Mouse (Mus musculus): ENCODE measurements around the gene Gabrr2. TPM values are rescaled to one million over a fixed set of nuclear protein-coding genes. Genes with fewer than 3 reads are reported as not detected.

Gene Gabrr2
- total RNA-seq (2014; rRNA removed) (not detected in 2 replicates), polyA plus RNA-seq (2015; fragmentation: Nextera tagmentation; extraction: Ambion mirVana) (0.15 and 0.48 TPM in 2 replicates)

DNA sequence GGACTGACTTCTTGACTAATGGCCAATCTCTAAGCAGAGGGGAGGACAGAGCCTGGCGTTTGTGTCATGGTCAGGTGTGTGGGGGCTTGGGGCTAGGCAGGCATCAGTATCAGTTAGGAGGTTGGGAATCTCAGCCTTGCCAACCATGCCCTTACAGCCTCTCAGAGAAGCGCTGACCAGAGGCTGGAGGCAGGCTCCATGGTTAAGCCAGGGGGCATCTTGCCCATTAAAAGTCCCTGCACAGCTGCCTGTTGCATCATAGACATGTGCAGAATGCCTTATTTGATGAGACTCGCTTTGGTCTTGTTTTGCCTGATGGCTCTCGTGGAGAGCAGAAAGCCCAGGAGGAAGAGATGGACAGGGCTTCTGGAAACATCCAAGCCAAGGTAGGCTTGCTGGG lies at the start of gene Gabrr2:
Gene Gabrr2 (plus strand): TSS at position 19 of the 400 bp plus-strand sequence.
- Histone ChIP-seq H3K9me3 (ENCODE audit: low read length) (no peaks in the 10 kb centered on the region), H3K4me2 (ENCODE audit: low read depth, low read length, poor library complexity, severe bottlenecking) (no peak within 1 kb of the TSS), H3K27me3 (ENCODE audit: insufficient read depth, low read length) (no peaks in the 10 kb centered on the region), H3K9ac (replicated peaks; ENCODE audit: low read length, poor library complexity, severe bottlenecking) (no peak within 1 kb of the TSS), H3K4me1 (ENCODE audit: insufficient read depth, low read length) (no peaks in the 10 kb centered on the region), H3K36me3 (ENCODE audit: insufficient read depth, low read length) (no peaks in the 10 kb centered on the region), H3K27ac (ENCODE audit: low read depth, low read length) (no peak within 1 kb of the TSS), H3K4me3 (ENCODE audit: low read depth, low read length) (no peak within 1 kb of the TSS)
- 83% methylated on average over 4 of the region's 4 CpGs for WGBS
- DNase-seq (ENCODE audit: low spot score): no peak
- no peak for TF ChIP-seq CTCF (IDR thresholded peaks at IDR 0.05)
- no peak for ATAC-seq (ENCODE audit: low FRiP score)

DNA sequence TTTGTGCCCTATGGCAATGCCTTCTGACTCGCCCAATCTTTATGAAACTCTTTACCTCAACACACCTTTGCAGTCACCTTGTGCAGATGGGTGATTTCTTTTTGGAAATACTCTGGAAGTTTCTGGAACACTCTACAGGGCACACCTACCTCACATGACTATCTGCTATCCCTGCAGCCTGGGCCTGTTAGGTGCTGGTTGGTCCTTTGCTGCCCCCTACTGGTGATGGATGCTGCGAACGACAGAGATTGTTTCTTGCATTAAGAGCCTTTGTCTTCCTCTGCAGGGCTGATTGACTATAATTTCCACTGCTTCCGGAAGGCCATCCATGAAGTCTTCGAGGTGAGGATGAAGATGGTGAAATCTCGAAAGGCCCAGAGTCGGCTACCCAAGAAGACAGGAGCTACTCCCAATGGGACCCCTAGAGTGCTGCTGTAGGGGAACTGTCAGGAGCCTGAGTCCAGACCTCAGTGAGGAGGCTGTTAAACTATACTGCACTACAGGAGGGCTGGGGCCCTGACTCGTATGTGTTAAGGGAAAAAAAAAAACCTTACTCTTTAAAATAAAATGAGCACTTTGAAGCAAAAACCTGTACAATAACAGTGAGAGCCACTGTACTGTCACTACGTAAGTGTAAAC lies 44.3 kb upstream of the Gabrr2 start:
- TF ChIP-seq CTCF (IDR thresholded peaks at IDR 0.05): peak; percentile 96
- no peaks in the 10 kb centered on the region for H3K9me3 ChIP-seq (ENCODE audit: low read length)
- ATAC-seq (ENCODE audit: low FRiP score) (peak; percentile 73; the same call in 1 of the 2 replicates), DNase-seq (ENCODE audit: low spot score) (peak; percentile 92)
- no peak overlapping the region for H3K27ac ChIP-seq (ENCODE audit: low read depth, low read length)
- no peak overlapping the region for H3K9ac ChIP-seq (replicated peaks; ENCODE audit: low read length, poor library complexity, severe bottlenecking)
- H3K27me3 ChIP-seq (ENCODE audit: insufficient read depth, low read length): no peaks in the 10 kb centered on the region
- no peak overlapping the region for H3K4me3 ChIP-seq (ENCODE audit: low read depth, low read length)
- peaks cover 13% of the 10 kb centered on the region; the same call in 1 of the 2 replicates for H3K36me3 ChIP-seq (ENCODE audit: insufficient read depth, low read length)
- 53% methylated on average over 9 of the region's 9 CpGs for WGBS
- no peak overlapping the region for H3K4me2 ChIP-seq (ENCODE audit: low read depth, low read length, poor library complexity, severe bottlenecking)
- H3K4me1 ChIP-seq (ENCODE audit: insufficient read depth, low read length): no peaks in the 10 kb centered on the region

DNA sequence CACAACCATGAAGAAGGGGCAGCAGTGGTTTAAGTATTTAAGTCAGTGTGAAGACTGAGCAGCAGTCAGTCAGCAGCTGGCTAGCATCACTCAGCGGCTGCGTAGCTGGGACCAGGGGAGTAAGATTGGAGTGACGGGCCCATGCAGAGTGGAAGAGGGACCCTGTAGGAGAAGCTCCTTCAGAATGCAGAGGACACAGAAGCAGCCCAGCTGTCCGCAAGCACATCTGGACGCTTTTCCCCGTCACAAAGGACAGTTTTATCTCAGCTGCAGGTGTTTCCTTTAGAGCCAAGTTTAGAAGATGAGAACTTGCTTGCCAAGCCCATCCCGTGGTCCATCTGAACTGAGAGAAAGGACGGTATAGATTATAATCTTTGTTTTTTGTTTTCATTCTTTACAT lies 38.4 kb upstream of the Gabrr2 start:
- H3K4me2 ChIP-seq (ENCODE audit: low read depth, low read length, poor library complexity, severe bottlenecking): no peak overlapping the region
- no peaks in the 10 kb centered on the region for H3K27me3 ChIP-seq (ENCODE audit: insufficient read depth, low read length)
- TF ChIP-seq CTCF (IDR thresholded peaks at IDR 0.05): no peak
- no peaks in the 10 kb centered on the region for H3K9me3 ChIP-seq (ENCODE audit: low read length)
- H3K4me3 ChIP-seq (ENCODE audit: low read depth, low read length): no peak overlapping the region
- no peak for DNase-seq (ENCODE audit: low spot score)
- 85% methylated on average over 8 of the region's 8 CpGs for WGBS
- no peak overlapping the region for H3K9ac ChIP-seq (replicated peaks; ENCODE audit: low read length, poor library complexity, severe bottlenecking)
- H3K36me3 ChIP-seq (ENCODE audit: insufficient read depth, low read length): peaks cover 15% of the 10 kb centered on the region; the same call in 1 of the 2 replicates
- H3K4me1 ChIP-seq (ENCODE audit: insufficient read depth, low read length): no peaks in the 10 kb centered on the region
- no peak overlapping the region for H3K27ac ChIP-seq (ENCODE audit: low read depth, low read length)
- ATAC-seq (ENCODE audit: low FRiP score): no peak

DNA sequence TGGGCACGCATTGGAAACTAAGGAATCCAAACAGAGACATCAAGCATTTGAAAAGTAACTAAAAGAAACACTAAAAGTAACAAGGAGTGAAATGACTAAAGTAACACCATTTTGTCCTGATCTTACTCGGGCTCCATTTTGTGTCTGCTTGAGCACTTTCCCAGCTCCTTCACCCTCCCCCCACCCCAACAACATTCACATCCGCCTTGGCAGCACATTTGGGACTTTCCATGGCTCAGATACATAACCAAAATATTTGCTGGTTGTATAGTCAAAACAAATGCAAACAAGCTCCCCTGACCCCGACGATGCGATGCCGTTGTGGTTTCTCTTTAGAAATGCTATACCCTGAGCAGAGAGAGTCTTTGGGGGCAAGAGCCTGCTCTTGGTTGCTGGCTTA lies 33.7 kb upstream of the Gabrr2 start:
- Histone ChIP-seq H3K36me3 (ENCODE audit: insufficient read depth, low read length) (0 out of 2 replicates have a peak, but pooled peaks cover 4% of the 10 kb centered on the region), H3K4me2 (ENCODE audit: low read depth, low read length, poor library complexity, severe bottlenecking) (no peak overlapping the region), H3K27ac (ENCODE audit: low read depth, low read length) (no peak overlapping the region), H3K9ac (replicated peaks; ENCODE audit: low read length, poor library complexity, severe bottlenecking) (no peak overlapping the region), H3K4me3 (ENCODE audit: low read depth, low read length) (no peak overlapping the region), H3K27me3 (ENCODE audit: insufficient read depth, low read length) (no peaks in the 10 kb centered on the region), H3K9me3 (ENCODE audit: low read length) (no peaks in the 10 kb centered on the region), H3K4me1 (ENCODE audit: insufficient read depth, low read length) (0 out of 2 replicates have a peak, but pooled peaks cover 8% of the 10 kb centered on the region)
- TF ChIP-seq CTCF (IDR thresholded peaks at IDR 0.05): no peak
- no peak for DNase-seq (ENCODE audit: low spot score)
- 91% methylated on average over 7 of the region's 7 CpGs for WGBS
- no peak for ATAC-seq (ENCODE audit: low FRiP score)

DNA sequence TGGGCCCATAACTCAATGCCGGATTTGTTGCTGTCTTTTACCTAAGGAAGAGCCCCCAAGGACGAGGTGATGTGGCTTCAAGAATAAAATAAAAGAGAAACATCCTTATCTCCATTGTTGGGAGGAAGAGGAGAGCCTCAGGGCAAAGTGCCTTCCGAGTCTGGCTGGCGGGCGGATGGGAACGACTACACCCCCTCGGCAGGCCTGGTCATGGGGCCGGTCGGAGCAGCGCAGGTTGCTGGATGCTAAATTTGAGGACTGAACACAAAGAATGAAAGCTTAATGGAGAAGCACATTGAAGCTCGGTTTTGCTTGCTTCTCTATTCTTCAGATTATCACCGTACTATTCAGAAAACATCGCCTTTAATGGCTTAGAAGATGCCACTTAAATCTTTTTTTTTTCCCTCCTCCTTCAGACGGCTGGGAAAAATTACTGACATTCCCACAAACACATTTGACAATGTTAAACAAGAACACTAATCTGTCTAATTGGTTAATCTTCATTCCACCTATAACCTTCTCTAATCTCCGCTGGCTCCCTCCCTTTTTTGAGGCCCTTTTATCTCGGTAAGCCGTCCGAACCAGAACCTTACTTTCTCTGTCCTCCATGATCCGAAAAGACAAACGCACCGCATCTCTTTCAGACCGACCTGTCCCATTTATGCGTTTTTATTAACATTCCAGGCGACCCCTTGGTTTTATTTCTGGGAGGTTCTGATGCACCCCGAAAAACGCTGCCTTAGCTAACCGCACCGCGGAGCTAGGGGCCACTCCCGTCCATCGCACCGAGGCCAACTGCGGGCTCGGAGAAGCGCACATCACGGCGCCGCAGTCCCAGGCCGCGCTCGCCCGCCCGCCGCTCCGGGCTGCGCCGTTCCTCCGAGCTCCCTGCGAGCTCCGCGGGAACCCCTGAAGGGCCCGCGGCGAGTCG lies 32.3 kb upstream of the Gabrr2 start:
- no peak for TF ChIP-seq CTCF (IDR thresholded peaks at IDR 0.05)
- Histone ChIP-seq H3K9ac (replicated peaks; ENCODE audit: low read length, poor library complexity, severe bottlenecking) (peak overlapping the region; percentile 93), H3K4me2 (ENCODE audit: low read depth, low read length, poor library complexity, severe bottlenecking) (peak overlapping the region; percentile 53), H3K4me3 (ENCODE audit: low read depth, low read length) (peak overlapping the region; percentile 93), H3K36me3 (ENCODE audit: insufficient read depth, low read length) (0 out of 2 replicates have a peak, but pooled peaks cover 4% of the 10 kb centered on the region), H3K4me1 (ENCODE audit: insufficient read depth, low read length) (0 out of 2 replicates have a peak, but pooled peaks cover 8% of the 10 kb centered on the region), H3K27ac (ENCODE audit: low read depth, low read length) (peak overlapping the region; percentile 98), H3K27me3 (ENCODE audit: insufficient read depth, low read length) (no peaks in the 10 kb centered on the region), H3K9me3 (ENCODE audit: low read length) (no peaks in the 10 kb centered on the region)
- DNase-seq (ENCODE audit: low spot score): peak; percentile 37
- peak; percentile 84 for ATAC-seq (ENCODE audit: low FRiP score)
- under 1% methylated on average over 52 of the region's 55 CpGs for WGBS

All from midbrain, postnatal 0 days (tissue).